Mouse (Mus musculus): ENCODE results near the gene Clip2. TPM values are rescaled to one million over a fixed set of nuclear protein-coding genes. Genes with fewer than 3 reads are reported as not detected.
A peak's percentile ranks its signal among the peaks of the same experiment; 100 is the strongest.

Gene Clip2
- polyA plus RNA-seq, 1 experiment, result 10.1 TPM

GRCm38 (mm10) chr5:134507307-134507706 lies 44.9 kb downstream of the Clip2 start:
- Histone ChIP-seq H3K36me3 (ENCODE audit: control insufficient read depth, insufficient read depth, low read length) (peaks cover 4% of the 10 kb centered on the region), H3K4me3 (ENCODE audit: extremely low read depth, insufficient read depth, insufficient read length) (no peak overlapping the region), H3K27me3 (ENCODE audit: control insufficient read depth, insufficient read depth, low read length) (no peaks in the 10 kb centered on the region), H3K27ac (ENCODE audit: insufficient read depth, low read length) (no peak overlapping the region), H3K4me1 (ENCODE audit: control insufficient read depth, insufficient read depth, insufficient read length) (no peaks in the 10 kb centered on the region)
- peak; percentile 91; the same call in 1 of the 2 replicates for TF ChIP-seq CTCF (IDR thresholded peaks at IDR 0.05; ENCODE audit: extremely low read depth, insufficient read depth, insufficient read length, insufficient replicate concordance)
- TF ChIP-seq POLR2A (IDR thresholded peaks at IDR 0.05; ENCODE audit: low read depth, low read length), result no peak
- 11% methylated on average over 10 of the region's 10 CpGs for WGBS
- peak; percentile 63 to 73 for DNase-seq (ENCODE audit: low read depth in 1 of 2, low spot score in 2 of 2)

- H3K27ac ChIP-seq (ENCODE audit: insufficient read depth, low read length), result no peak overlapping the region
- no peaks in the 10 kb centered on the region for H3K4me1 ChIP-seq (ENCODE audit: control insufficient read depth, insufficient read depth, insufficient read length)
- WGBS, result 90% methylated on average over 9 of the region's 9 CpGs
- no peak for DNase-seq (ENCODE audit: low read depth in 1 of 2, low spot score in 2 of 2)
- H3K4me3 ChIP-seq (ENCODE audit: extremely low read depth, insufficient read depth, insufficient read length), result no peak overlapping the region
- TF ChIP-seq POLR2A (IDR thresholded peaks at IDR 0.05; ENCODE audit: low read depth, low read length) (no peak), CTCF (IDR thresholded peaks at IDR 0.05; ENCODE audit: extremely low read depth, insufficient read depth, insufficient read length, insufficient replicate concordance) (no peak)
- no peaks in the 10 kb centered on the region for H3K27me3 ChIP-seq (ENCODE audit: control insufficient read depth, insufficient read depth, low read length)
- H3K36me3 ChIP-seq (ENCODE audit: control insufficient read depth, insufficient read depth, low read length), result peaks cover 4% of the 10 kb centered on the region
Observed at GRCm38 (mm10) chr5:134505810-134506292, 46.4 kb downstream of the Clip2 start.

GRCm38 (mm10) chr5:134502591-134502990 lies 49.6 kb downstream of the Clip2 start:
- Histone ChIP-seq H3K36me3 (ENCODE audit: control insufficient read depth, insufficient read depth, low read length) (peaks cover 4% of the 10 kb centered on the region), H3K27ac (ENCODE audit: insufficient read depth, low read length) (no peak overlapping the region), H3K4me1 (ENCODE audit: control insufficient read depth, insufficient read depth, insufficient read length) (no peaks in the 10 kb centered on the region), H3K27me3 (ENCODE audit: control insufficient read depth, insufficient read depth, low read length) (no peaks in the 10 kb centered on the region), H3K4me3 (ENCODE audit: extremely low read depth, insufficient read depth, insufficient read length) (no peak overlapping the region)
- TF ChIP-seq POLR2A (IDR thresholded peaks at IDR 0.05; ENCODE audit: low read depth, low read length), result no peak
- TF ChIP-seq CTCF (IDR thresholded peaks at IDR 0.05; ENCODE audit: extremely low read depth, insufficient read depth, insufficient read length, insufficient replicate concordance), result no peak
- DNase-seq (ENCODE audit: low read depth in 1 of 2, low spot score in 2 of 2), result no peak
- WGBS, result 98% methylated on average over 18 of the region's 18 CpGs

GRCm38 (mm10) chr5:134501453-134501852 lies 50.8 kb downstream of the Clip2 start:
- Histone ChIP-seq H3K27ac (ENCODE audit: insufficient read depth, low read length) (no peak overlapping the region), H3K36me3 (ENCODE audit: control insufficient read depth, insufficient read depth, low read length) (peaks cover 4% of the 10 kb centered on the region), H3K4me3 (ENCODE audit: extremely low read depth, insufficient read depth, insufficient read length) (no peak overlapping the region), H3K27me3 (ENCODE audit: control insufficient read depth, insufficient read depth, low read length) (no peaks in the 10 kb centered on the region), H3K4me1 (ENCODE audit: control insufficient read depth, insufficient read depth, insufficient read length) (no peaks in the 10 kb centered on the region)
- DNase-seq (ENCODE audit: low read depth in 1 of 2, low spot score in 2 of 2), result no peak
- WGBS, result 68% methylated on average over 9 of the region's 9 CpGs
- TF ChIP-seq CTCF (IDR thresholded peaks at IDR 0.05; ENCODE audit: extremely low read depth, insufficient read depth, insufficient read length, insufficient replicate concordance), result no peak
- no peak for TF ChIP-seq POLR2A (IDR thresholded peaks at IDR 0.05; ENCODE audit: low read depth, low read length)

GRCm38 (mm10) chr5:134500681-134501080 lies 51.6 kb downstream of the Clip2 start:
- Histone ChIP-seq H3K36me3 (ENCODE audit: control insufficient read depth, insufficient read depth, low read length) (peaks cover 4% of the 10 kb centered on the region), H3K27ac (ENCODE audit: insufficient read depth, low read length) (no peak overlapping the region), H3K27me3 (ENCODE audit: control insufficient read depth, insufficient read depth, low read length) (no peaks in the 10 kb centered on the region), H3K4me1 (ENCODE audit: control insufficient read depth, insufficient read depth, insufficient read length) (no peaks in the 10 kb centered on the region), H3K4me3 (ENCODE audit: extremely low read depth, insufficient read depth, insufficient read length) (no peak overlapping the region)
- no peak for DNase-seq (ENCODE audit: low read depth in 1 of 2, low spot score in 2 of 2)
- TF ChIP-seq CTCF (IDR thresholded peaks at IDR 0.05; ENCODE audit: extremely low read depth, insufficient read depth, insufficient read length, insufficient replicate concordance) (no peak), POLR2A (IDR thresholded peaks at IDR 0.05; ENCODE audit: low read depth, low read length) (no peak)
- 90% methylated on average over 3 of the region's 3 CpGs for WGBS

GRCm38 (mm10) chr5:134500062-134500461 lies 52.2 kb downstream of the Clip2 start:
- no peak overlapping the region for H3K4me3 ChIP-seq (ENCODE audit: extremely low read depth, insufficient read depth, insufficient read length)
- H3K4me1 ChIP-seq (ENCODE audit: control insufficient read depth, insufficient read depth, insufficient read length), result no peaks in the 10 kb centered on the region
- peak in 1 of 2 experiments; percentile 42 for DNase-seq (ENCODE audit: low read depth in 1 of 2, low spot score in 2 of 2)
- H3K27ac ChIP-seq (ENCODE audit: insufficient read depth, low read length), result no peak overlapping the region
- H3K36me3 ChIP-seq (ENCODE audit: control insufficient read depth, insufficient read depth, low read length), result peaks cover 4% of the 10 kb centered on the region
- WGBS, result 81% methylated on average over 4 of the region's 4 CpGs
- no peaks in the 10 kb centered on the region for H3K27me3 ChIP-seq (ENCODE audit: control insufficient read depth, insufficient read depth, low read length)
- TF ChIP-seq CTCF (IDR thresholded peaks at IDR 0.05; ENCODE audit: extremely low read depth, insufficient read depth, insufficient read length, insufficient replicate concordance), result peak; percentile 59; the same call in 1 of the 2 replicates
- no peak for TF ChIP-seq POLR2A (IDR thresholded peaks at IDR 0.05; ENCODE audit: low read depth, low read length)

DNA sequence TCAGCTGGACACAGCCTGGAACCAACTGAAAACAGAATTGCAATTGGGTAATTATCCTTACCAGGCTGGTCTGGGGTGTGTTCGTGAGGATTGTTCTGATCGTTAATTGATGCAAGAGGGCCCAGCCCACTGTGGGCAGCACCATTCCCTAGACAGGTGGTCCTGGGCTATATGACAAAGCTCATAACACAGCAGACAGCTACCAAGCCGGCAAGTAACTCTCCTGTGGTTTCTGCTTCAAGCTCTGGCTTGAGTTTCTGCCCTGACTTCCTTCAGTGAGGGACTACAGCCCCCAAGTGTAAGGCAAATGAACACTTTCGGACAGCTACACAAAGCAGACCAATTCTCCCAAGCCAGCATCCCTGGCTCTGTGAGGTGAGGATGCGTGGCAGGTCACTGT lies 55.2 kb downstream of the Clip2 start:
- Histone ChIP-seq H3K27me3 (ENCODE audit: control insufficient read depth, insufficient read depth, low read length) (no peaks in the 10 kb centered on the region), H3K4me3 (ENCODE audit: extremely low read depth, insufficient read depth, insufficient read length) (no peak overlapping the region), H3K4me1 (ENCODE audit: control insufficient read depth, insufficient read depth, insufficient read length) (no peaks in the 10 kb centered on the region), H3K27ac (ENCODE audit: insufficient read depth, low read length) (no peak overlapping the region), H3K36me3 (ENCODE audit: control insufficient read depth, insufficient read depth, low read length) (no peaks in the 10 kb centered on the region)
- no peak for TF ChIP-seq CTCF (IDR thresholded peaks at IDR 0.05; ENCODE audit: extremely low read depth, insufficient read depth, insufficient read length, insufficient replicate concordance)
- TF ChIP-seq POLR2A (IDR thresholded peaks at IDR 0.05; ENCODE audit: low read depth, low read length), result no peak
- WGBS, result 95% methylated on average over 5 of the region's 5 CpGs
- no peak for DNase-seq (ENCODE audit: low read depth in 1 of 2, low spot score in 2 of 2)
